Mouse (Mus musculus) adrenal gland, postnatal 4 days (tissue): Measurements from ENCODE around the gene Cd3eap. TPM values are rescaled to one million over a fixed set of nuclear protein-coding genes. Genes with fewer than 3 reads are reported as not detected.
A peak's percentile ranks its signal among the peaks of the same experiment; 100 is the strongest.

ENCODE experiments used
- DNase-seq, 2 experiments: peaks; one replicate each; pipeline ENCODE4 v3.0.0; 2021 to 2022; ENCODE audit warnings: low spot score in 2 of 2, mixed read lengths in 2 of 2
- total RNA-seq, 2 experiments: library from RNA; stranded (reverse); gene quantifications; 2 replicates each; pipeline ENCODE4 v1.2.3; 2021

Gene Cd3eap
- total RNA-seq, 2 experiments from 2014 or later, result 14.1 to 16.1 TPM

DNA sequence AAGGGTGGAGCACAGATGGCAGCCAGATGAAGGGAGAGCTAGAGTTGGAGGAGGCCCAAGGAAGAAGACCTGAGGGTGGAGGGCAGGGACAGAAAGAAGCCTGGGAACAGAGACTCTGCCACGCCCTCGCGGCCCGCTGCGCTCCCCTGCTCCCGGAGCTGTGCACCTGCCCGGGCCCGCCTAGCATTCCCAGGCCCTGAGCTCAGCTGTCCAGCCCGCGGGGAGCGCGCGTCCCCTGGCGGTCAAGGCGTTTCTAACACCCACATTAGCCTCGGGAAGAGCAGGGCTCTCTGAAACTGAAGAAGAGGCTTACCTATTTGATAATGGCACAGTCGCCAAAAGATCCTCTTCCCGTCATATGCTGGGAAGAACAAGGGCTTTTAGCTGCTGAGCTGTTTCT, 4.6 kb upstream of the Cd3eap start:
- peak in 1 of 2 experiments; percentile 55 for DNase-seq

DNA sequence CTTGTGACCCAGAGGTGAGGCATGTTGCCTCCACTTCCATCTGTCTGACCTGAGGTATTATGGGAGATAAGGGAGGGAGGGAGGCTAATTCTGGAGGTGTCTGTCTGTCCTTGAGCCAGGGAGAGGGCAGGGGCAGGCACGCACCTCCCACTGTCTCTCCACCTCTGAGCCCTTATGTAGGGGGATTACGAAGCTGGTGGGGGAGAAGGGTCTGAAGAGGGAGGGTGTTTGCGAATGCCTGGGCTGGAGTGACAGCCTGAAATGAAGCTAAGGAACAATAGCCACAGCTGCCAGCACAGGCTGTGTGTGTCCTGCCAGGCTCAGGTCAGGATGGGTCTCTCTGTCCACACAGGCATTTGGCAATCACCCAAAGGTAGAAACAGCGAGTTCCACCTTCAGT, 3.0 kb upstream of the Cd3eap start:
- DNase-seq, result no peak

DNA sequence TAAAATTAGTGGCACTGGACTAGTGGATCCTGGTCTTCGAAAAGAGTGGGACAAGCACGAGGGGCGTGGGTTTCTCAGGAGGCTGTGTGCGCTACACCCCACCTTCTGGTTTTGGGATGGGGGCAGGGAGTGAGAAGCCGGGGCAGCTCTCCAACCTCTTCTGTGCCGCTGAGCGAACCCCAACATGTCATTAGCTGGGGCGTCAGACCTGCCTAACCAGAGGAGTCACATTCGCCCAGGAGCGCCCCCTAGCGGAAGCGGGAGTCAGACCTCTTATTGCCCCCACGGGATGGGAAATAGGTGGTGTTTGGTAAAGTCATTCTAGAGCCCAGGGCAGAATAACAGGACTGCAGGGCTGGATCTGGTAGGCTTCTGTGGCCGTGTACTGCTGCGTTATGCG, 2.4 kb upstream of the Cd3eap start:
- DNase-seq, result peak; percentile 46 to 71

DNA sequence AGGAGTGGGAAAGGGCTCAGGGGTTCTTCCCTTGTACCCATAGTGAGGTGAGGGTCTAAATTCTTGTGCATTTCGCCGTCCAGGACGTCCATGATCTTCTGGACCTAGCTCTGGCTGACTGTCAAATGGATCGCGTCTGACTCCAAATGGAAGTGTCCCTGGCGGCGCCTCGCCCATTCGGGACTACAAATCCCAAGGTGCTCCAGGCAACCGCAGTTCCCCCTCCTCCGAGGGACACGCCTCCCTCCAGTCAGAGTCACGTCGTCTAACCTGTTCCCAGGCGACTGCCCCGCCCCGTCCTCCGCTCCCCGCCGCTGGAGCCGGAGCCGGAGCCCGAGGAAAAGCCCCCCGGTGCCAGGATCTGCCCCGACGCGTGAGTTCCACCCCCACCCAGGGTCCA, 1.7 kb upstream of the Cd3eap start:
- DNase-seq, result peak; percentile 65 to 83

DNA sequence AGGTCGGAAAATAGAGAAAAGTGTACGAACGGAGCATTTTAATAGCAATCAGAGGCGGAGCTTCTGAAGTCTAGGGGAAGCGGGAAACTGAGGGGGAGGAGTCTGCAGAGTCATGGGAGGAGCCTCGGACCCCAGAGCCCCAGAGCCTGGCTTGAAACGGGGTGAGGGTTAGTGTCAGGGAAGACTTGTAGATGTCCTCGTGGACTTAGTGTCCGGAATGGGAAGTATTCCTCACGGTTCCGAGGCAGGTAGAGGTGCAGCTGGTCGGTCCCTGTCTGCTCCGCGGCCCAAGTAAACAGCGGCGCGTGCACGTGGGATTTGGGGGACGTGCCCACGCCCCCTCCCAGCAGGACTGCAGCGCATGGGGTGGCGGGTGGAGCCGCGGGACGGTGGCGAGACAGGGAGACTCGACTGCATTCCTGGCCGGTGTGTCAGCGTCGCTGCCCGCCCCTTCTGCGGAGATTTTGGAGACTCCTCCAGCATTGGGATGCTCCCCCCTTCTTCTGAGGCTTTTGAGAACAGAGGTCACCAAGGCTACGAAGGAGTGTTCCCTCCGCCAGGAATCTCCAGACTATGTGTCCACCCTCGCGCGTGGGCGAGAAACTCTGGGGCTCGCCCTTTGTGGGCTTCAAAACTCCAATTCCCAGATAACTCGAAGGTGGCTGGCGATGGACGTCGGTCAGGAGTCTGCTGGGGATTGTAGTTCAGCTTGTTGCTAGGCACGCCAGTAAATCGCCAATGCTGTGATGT, 784 bp upstream of the Cd3eap start:
- DNase-seq, result peak; percentile 50 to 52

DNA sequence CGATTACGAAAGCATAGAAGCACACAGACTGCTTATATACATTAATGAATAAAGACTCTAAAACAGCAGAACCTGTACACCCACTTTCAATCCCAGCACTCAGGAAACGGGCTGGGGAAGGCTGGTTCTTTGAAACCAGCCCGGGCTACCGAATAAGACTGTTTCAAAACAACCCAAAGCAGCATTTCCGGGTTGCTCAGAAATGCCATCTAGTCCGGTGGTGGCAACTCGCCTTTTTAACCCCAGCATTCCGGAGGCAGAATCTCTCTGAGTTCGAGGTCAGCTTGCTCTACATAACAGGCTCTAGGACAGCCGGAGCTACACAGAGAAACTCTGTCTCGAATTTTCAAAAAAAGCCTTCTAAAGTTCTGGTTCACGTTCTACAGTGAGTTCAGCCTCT, 649 bp downstream of the Cd3eap start:
- no peak for DNase-seq

DNA sequence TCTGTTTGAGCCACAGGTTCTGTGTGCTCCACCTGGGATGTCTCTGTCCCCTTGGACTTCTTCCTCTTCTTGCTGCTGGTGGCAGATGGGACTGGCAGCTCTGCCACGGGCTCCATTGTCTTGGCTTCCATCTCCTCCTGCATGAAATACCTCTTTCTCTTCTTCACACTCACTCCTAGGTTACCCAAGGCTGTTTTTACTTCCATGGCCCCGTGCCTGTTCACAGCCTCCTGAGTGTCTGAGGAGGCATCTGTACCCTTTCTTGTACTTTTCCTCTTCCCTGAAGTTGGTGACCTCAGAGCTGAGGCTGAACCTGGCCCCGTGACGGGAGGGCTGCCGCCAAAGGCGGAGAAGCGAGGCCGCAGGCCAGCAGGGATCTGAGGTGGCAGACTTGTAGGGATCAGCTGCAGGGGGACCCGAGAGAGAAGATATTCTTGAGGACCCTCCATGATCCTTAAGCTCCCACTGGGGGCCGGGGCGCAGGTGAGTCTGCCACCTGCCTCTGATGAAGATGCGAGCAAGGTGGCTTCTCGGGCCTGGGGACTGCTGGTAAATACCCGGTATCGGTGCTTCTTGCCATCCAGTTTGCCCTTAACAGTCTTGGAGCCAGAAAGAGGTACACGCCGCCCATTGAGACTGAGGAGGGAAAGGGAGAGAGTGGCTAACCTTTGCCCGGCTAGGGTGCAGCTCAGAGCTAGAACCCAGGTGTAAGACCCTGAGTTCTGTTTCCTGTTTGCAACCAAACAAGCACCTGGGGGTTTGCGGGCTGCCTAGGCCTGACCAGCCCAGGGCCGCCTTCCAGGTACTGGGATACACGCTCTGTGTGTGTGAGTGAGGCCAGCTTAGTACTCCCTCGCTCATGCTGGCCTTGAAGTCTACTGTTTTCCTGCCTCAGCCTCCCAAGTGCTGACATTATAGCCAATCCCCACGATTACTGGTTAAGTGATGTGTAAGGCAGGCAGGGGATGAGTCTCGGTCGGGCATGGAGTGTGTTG, 1.6 kb downstream of the Cd3eap start:
- no peak for DNase-seq

DNA sequence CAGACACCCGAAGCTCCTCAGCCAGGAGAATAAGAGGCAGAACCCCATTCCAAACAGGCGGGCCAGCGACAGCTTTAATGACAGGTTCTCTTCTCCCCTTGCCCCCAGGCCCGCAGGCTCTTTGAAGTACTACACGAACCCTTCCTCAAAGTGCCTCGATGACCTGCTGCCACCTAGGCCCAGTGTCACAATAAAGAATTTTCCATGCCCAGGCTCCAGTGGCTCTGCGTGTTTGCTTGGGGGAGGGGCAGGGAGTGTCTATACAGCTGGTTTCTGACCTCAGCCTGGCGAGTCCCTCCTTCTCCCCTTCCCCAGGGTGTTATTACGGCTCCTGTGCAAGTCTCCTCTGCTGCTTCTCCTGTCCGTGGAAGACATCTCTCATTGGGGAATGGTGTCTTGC, 3.0 kb downstream of the Cd3eap start:
- DNase-seq, result no peak

DNA sequence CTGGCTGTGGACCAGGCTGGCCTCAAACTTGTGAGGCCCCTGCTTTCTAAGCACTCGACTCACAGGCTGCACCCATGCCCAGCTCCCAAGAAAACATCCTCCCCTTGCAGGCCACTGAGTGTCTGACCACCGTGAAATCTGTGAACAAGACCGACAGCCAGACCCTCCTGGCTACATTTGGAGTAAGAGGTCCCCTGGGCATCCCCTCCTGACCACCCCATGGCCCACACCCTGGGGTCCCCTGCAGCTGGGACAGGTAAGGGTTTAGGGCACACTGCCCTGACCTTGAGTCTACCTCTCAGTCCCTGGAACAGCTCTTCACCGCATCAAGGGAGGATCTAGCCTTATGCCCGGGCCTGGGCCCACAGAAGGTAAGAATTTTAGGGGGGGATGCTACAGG, 4.3 kb downstream of the Cd3eap start:
- no peak for DNase-seq

DNA sequence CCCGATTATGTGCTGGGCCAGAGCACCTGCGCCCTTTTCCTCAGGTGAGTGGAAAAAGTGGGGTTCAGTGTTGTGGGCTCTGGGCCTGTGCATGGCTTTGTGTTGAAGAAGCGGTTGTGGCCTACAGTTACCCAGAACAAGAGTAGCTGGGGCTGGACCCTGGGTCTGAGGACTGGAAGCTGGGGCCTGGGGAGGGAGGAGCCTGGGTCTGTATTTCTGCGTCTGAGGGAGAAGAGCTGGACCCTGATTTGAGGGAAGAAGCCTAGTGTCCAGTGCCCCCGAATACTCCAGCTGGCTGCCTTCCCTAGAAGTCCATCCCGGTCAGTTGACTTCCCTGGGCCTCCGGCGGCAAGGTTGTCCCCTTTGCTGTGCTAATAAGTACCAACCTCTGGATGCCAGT, 9.1 kb downstream of the Cd3eap start:
- no peak for DNase-seq

DNA sequence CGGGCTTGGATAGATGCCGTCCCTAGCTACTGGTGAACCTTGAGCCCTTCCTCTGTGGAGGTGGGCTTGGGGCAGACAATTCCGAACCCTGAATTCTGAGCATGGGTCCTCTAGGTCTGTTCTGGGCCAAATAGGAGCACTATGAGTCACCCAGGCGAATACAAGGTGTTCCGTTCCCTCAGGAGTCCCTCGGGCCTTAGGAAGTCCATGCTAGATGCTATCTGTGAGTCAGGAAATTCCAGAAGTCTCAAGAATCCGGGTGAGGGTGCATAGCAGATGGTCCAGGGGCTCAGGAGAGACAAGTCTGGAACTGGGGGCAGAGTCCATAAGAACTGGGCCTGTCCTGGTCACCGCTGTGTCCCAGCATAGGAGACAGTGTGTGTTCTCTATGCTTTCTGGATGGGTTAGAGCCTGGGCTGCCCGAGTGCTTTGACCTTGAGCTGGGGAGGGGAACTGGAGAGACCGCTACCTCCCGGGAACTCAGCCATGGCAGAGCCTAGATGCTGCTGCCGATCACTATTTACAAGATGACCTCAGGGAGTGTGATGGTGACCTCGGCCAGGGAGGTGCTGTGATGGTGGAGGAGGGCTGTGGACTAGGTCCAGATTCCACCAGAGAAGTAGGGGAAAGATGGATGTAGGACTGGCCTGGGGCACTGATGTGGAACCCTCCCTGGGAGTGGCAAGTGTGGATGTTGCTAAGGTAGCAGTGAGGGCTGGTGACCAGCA, 9.9 kb downstream of the Cd3eap start:
- no peak for DNase-seq

DNA sequence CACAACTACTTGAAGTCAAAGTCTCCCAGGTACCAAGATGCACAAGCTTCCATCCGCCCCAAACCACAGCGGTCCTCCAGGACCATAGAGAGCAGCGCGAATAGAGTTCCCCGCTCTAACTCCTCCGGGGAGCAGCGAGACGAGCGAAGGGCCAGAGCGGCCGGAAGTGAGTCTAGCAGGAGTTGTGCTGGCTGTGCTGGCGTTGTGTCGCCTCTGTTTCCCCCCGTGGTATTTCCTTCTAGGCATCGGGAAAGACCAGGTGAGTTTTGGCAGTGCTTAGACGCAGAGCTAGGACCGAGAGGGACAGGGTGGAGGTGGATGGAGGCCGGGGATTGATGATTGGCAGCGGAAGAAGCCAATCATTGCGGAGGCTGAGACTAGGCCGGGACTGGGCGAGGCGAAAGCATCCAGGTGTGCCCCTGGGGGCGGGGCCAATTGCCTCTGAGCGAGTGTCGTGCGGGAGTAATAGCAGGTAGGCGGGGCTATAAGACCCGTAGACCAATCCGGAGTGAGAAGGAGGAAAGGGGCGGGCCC, 14.3 kb downstream of the Cd3eap start:
- DNase-seq, result peak; percentile 63 to 85

DNA sequence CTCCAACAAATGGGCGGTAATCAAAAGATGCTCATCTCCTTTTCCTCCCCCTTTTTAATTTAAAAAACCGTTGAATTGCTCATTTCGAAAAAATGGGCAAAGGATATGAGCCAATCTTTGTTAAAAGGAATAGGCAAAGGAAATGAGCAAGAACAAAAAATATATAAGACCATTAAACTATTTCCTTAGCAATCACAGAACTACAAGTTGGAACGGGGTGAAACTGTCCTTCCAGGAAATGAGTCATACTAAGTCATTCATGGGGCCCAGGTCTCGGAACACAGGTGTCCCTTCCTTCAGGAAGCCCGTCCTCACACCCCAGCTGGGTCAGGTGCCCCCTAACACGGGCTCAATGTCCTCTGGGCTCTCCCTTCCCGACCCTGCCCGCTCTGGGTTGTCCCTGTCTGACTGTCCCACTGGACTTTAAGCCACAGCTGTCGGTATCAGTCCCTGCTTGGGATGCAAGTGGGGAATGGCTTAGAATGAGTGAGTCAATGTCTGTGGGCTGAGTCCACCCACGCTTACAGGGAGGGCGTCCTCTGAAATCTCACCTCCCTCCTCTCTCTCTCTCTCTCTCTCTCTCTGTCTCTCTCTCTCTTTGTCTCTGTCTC, 14.9 kb downstream of the Cd3eap start, which contains the start of gene Ercc1:
Gene Ercc1 (plus strand): TSS at position 542 of the 611 bp plus-strand sequence.
- no peak for DNase-seq

DNA sequence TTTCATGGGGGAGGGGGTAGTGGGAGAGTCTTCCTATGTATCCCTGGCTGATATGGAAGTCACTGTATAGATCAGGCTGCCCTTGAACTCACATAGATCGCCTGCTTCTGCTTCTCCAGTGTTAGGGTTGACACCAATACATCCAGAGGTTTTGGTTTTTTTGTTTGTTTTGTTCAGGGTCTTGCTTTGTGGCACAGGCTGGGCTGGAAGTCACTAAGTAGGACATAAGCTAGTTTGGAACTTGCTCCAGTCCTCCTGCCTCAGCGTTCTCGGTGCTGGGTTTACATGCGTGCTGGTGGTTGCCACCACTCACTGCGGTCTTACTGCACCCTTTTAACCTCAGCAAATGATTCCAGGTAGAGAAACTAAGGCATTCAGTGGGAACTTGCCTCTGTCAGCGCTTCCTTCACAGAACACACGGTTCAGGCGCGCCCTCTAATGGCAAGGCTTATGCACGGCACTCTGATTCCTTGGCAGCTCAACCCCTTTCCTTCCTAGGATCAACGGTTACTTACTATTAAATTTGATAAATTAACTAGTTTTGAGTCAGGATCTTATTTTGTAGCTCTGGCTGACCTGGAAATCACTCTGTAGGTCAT, 16.0 kb downstream of the Cd3eap start:
- peak in 1 of 2 experiments; percentile 59 for DNase-seq

DNA sequence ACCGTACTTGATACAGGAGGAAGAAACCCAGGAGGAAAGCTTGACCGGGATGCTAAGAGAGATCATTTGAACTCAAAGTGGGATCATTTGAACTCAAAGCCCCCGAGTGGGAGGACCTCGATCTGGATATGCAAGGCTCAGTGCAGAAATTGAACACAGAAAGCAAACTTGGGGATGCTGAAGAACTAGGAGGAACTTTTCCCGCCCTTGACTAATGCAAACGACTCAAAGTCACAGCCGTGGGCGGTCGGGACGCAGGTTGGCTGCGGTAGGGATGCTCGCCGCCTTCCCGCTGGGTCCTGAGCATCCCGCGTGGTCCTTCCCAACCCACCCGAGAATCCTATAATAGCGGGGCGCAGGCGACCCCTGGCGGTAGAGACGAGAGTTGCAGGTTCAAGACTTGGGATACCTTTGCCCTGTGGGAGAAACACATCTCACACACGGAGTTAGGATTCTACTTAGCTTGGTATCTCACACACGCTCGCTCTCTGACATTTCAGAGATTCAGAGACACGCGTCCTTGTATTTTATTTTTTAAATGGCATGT, 16.7 kb downstream of the Cd3eap start:
- DNase-seq, result peak; percentile 69 to 72

DNA sequence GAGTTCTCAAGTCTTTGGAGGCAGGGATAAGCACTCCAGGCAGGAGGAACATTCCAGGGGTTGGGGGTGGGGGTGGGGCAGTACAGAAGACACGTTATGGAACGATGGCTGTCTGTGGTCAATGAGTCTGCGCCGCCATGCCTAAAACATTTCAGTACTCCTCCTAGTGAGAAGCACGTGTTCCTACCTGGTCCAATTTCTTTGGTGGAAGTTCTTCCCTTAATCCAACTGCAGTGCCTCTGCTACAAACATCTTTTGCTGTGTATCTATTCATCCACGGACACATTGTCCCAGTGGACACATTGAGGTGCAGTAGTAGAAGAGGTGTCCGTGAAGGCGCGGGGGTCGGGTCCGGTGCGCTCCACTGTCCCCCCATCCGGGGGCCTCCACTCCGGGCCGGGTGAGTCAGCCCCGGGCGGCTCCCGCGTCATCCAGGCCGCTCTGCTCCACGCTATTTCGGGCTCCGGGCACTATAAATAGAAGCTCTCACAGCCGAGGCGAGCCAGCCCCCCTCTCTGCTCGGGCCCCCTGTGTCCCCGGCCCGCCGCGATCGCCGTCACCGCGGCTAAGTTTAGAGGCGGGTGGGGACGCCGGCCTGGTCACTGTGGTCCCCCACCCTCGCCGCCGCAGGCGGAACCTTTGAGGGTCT, 17.4 kb downstream of the Cd3eap start:
- DNase-seq, result no peak

DNA sequence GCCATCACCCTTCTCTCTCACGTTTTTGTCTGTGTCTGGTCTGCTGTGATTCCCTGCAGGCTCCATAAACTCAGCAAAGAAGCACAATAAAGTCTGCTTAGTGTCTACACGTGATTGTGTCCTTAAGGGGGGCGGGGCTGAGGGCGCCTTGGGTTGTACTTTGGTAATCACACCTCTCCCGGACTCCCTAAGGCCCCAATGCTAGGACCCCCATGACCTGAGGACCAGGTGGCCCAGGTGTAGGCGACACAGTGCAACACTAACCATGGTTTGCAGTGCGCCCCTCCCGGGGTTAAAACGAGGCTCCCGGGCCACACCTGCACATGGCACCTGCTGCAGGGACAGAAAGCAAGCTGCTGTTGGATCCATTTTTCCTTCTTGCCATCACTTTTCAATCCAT, 18.0 kb downstream of the Cd3eap start:
- no peak for DNase-seq

DNA sequence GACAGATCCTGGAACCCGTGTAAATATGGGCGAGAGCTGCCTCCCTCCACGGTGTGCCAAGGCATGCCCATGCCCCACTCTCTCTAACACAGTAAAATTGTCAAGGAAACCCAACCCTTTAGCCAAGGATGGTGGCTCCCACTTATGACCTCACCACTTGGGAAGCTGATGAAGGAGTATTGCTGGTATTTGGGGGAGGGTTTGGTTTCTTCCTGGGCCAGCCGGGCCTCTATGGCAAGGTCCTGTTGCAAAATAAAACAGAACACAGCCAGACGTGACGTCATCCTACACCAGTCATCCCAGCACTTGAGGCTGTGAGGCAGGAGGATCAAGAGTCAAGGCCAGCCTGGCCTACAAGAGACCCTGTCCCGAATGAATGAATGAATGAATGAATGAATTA, 20.7 kb downstream of the Cd3eap start:
- DNase-seq, result no peak

DNA sequence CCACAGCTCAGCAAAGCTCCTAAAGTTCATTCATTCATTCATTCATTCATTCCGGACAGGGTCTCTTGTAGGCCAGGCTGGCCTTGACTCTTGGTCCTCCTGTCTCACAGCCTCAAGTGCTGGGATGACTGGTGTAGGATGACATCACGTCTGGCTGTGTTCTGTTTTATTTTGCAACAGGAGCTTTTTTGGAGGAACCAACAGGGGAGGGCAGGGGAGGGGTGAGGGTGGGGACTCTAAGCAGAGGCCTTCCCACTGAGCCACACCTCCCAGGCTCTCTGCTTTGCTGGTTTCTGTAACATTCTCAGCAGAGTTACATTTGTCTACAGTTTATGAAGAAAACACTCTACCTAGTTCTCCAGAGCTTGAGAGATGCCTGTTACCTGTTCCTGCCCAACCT, 21.2 kb downstream of the Cd3eap start:
- no peak for DNase-seq

DNA sequence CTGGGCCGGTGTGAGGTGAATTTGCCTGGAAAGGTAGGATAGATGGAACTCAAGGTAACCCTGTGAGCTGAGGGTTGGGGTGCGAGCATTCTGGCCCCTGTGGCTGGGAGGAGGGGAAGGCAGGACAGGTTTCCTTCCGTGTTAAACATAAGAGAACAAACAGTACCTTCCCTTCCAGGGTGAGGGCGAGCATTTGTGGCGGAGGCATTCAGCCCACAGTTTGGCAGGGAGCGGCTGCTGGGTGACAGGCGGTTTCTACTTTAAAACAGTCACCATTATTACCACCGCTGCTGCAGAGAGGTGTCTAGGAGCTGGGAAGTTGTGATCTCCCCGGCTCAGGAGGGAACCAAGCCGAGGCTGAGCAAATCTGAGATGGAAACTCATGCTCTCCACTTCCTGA, 22.2 kb downstream of the Cd3eap start:
- no peak for DNase-seq
